In genomic region chr2:22634766-22635165, GRCm38 (mm10) we compare ENCODE assay signal across 9 mouse cellular contexts. TPM values are rescaled to one million over a fixed set of nuclear protein-coding genes. Genes with fewer than 3 reads are reported as not detected.
DNase-seq lines count a peak whose midpoint lies in the region; ATAC-seq and TF ChIP-seq lines count a peak whose summit lies in the region.
"Had no signal": no experiment of that assay in that cellular context is flagged by ENCODE, and none has a peak within 500 bp of the region (broad histone marks: within the 10 kb centered on the region; RNA-seq: fewer than 3 reads in every experiment).

No protein-coding gene starts in this region.

- H3K9me3 ChIP-seq in kidney, postnatal 0 days (replicated peaks; ENCODE audit: low read length), result no peaks in the 10 kb centered on the region
- H3K9me3 ChIP-seq in ES-Bruce4 (replicated peaks; ENCODE audit: control insufficient read depth, insufficient read depth, low read length, poor library complexity, severe bottlenecking), result no peaks in the 10 kb centered on the region

- WGBS in kidney, postnatal 0 days, result 52% methylated on average over 8 of the region's 8 CpGs

- TF ChIP-seq CTCF in kidney, postnatal 0 days (IDR thresholded peaks at IDR 0.05; ENCODE audit: low read depth), result peak; percentile 66
- TF ChIP-seq CTCF in ES-Bruce4 (IDR thresholded peaks at IDR 0.05; ENCODE audit: low read depth, low read length), result peak; percentile 39

- no peak overlapping the region for H3K4me3 ChIP-seq in kidney, postnatal 0 days (replicated peaks; ENCODE audit: low read depth, low read length)
- no peak overlapping the region for H3K4me3 ChIP-seq in ES-Bruce4 (ENCODE audit: low read depth, low read length)
- H3K4me3 ChIP-seq: megakaryocyte, embryonic 14.5 days had no signal

- H3K4me1 ChIP-seq in kidney, postnatal 0 days (replicated peaks; ENCODE audit: insufficient read depth, low read length), result no peaks in the 10 kb centered on the region
- no peaks in the 10 kb centered on the region for H3K4me1 ChIP-seq in ES-Bruce4 (ENCODE audit: control insufficient read depth, insufficient read depth, low read length)
- H3K4me1 ChIP-seq: megakaryocyte, embryonic 14.5 days had no signal

- peak; percentile 41 for DNase-seq in kidney, postnatal 0 days (ENCODE audit: low spot score)
- no peak for DNase-seq in kidney, adult 8-10 months
- peak; percentile 33 to 53 for DNase-seq in adrenal gland, postnatal 36 days
- peak; percentile 5 for DNase-seq in lung, postnatal 10 days
- DNase-seq in ovary, postnatal 10 days (ENCODE audit: low spot score), result no peak
- no peak for DNase-seq in left cerebral cortex, adult 9 months (ENCODE audit: low spot score in 2 of 2)

- no peak for TF ChIP-seq POLR2A in ES-Bruce4 (IDR thresholded peaks at IDR 0.05; ENCODE audit: insufficient read depth, low read length)

- no peaks in the 10 kb centered on the region for H3K27me3 ChIP-seq in kidney, postnatal 0 days (ENCODE audit: insufficient read depth, low read length)
- peaks cover 2% of the 10 kb centered on the region; the same call in 1 of the 2 replicates for H3K27me3 ChIP-seq in ES-Bruce4 (ENCODE audit: control insufficient read depth, insufficient read depth, low read length, poor library complexity, severe bottlenecking)

- no peak overlapping the region for H3K4me2 ChIP-seq in kidney, postnatal 0 days (ENCODE audit: low read length)

- no peaks in the 10 kb centered on the region for H3K36me3 ChIP-seq in kidney, postnatal 0 days (ENCODE audit: insufficient read depth, low read length)
- no peaks in the 10 kb centered on the region for H3K36me3 ChIP-seq in ES-Bruce4 (ENCODE audit: control insufficient read depth, insufficient read depth, low read length, poor library complexity, severe bottlenecking)

- no peak overlapping the region for H3K9ac ChIP-seq in kidney, postnatal 0 days (ENCODE audit: low read depth, low read length)
- no peak overlapping the region for H3K9ac ChIP-seq in ES-Bruce4 (ENCODE audit: low read depth, poor library complexity, severe bottlenecking)

- no peak for ATAC-seq in kidney, postnatal 0 days (replicated peaks; ENCODE audit: low FRiP score, low read depth)

- no peak for TF ChIP-seq EP300 in ES-Bruce4 (IDR thresholded peaks at IDR 0.05; ENCODE audit: insufficient read depth, low read depth, low read length)

- H3K27ac ChIP-seq in kidney, postnatal 0 days, result no peak overlapping the region
- H3K27ac ChIP-seq in ES-Bruce4 (ENCODE audit: insufficient read depth, low read length), result no peak overlapping the region

RNA-seq across cellular contexts. Expression of gene Gad2, which starts 12.8 kb away (rescaled TPM):
- polyA plus RNA-seq in kidney, postnatal 0 days (2015; fragmentation: Nextera tagmentation; extraction: Ambion mirVana), result not detected in 2 replicates
- 0.24 and 0.27 TPM in 2 replicates for polyA plus RNA-seq in ES-Bruce4 (2011; ENCODE audit: insufficient read depth, insufficient read length, low read depth, missing spikeins)
- total RNA-seq in adrenal gland, postnatal 36 days (2021), result not detected
- polyA plus RNA-seq: gonadal fat pad, adult 2 months had no signal

Comparison
In these comparisons a context has a peak if more than half of its experiments do, and no peak if none do; other contexts are left out.
1. DNase-seq: peak in kidney, postnatal 0 days (single experiment), adrenal gland, postnatal 36 days (2 of 2) and lung, postnatal 10 days (single experiment); none in kidney, adult 8-10 months (0 of 2), ovary, postnatal 10 days (single experiment) and left cerebral cortex, adult 9 months (0 of 2).